Mouse (Mus musculus) myocyte (in vitro differentiated cells): Measurements from ENCODE around the gene Akt2. TPM values are rescaled to one million over a fixed set of nuclear protein-coding genes. Genes with fewer than 3 reads are reported as not detected.

Experiments used
- H3K27me3 ChIP-seq: one replicate; pipeline ENCODE4 v1.6.1; 2011; ENCODE audit not compliant: control insufficient read depth, insufficient read depth, insufficient read length
- H3K36me3 ChIP-seq: one replicate; pipeline ENCODE4 v1.6.1; 2011; ENCODE audit not compliant: control insufficient read depth, insufficient read depth
- H3K4me2 ChIP-seq: one replicate; pipeline ENCODE4 v1.6.1; 2011; ENCODE audit warnings: low read depth, control low read depth
- H3K4me3 ChIP-seq: one replicate; pipeline ENCODE4 v1.5.1; 2011; ENCODE audit warnings: mild to moderate bottlenecking, control low read depth, moderate library complexity
- H3K79me2 ChIP-seq: one replicate; pipeline ENCODE4 v1.6.1; 2011; ENCODE audit not compliant: control insufficient read depth, insufficient read depth
- H3ac ChIP-seq: one replicate; pipeline ENCODE4 v1.6.1; 2011; ENCODE audit not compliant: control insufficient read depth, insufficient read length
- E2F4 ChIP-seq: IDR thresholded peaks from one replicate; pipeline ENCODE4 v1.6.1; 2011; ENCODE audit warnings: mild to moderate bottlenecking, control low read depth, moderate library complexity; ENCODE audit not compliant: insufficient read depth
- MAX ChIP-seq: IDR thresholded peaks from one replicate; pipeline ENCODE4 v1.6.1; 2011; ENCODE audit warnings: low read depth, mild to moderate bottlenecking, control low read depth
- MYOD1 ChIP-seq, 3 experiments: IDR thresholded peaks; one replicate each; pipeline ENCODE4 v1.6.1; 2011; ENCODE audit warnings: control low read depth in 2 of 3, low read depth in 2 of 3, mild to moderate bottlenecking in 2 of 3, moderate library complexity in 1 of 3; ENCODE audit not compliant: insufficient read length in 2 of 3, control insufficient read depth in 1 of 3
- MYOG ChIP-seq, 3 experiments: IDR thresholded peaks; one replicate each; pipeline ENCODE4 v1.6.1; 2011; ENCODE audit warnings: control low read depth in 2 of 3, low read depth in 2 of 3, mild to moderate bottlenecking in 2 of 3; ENCODE audit not compliant: insufficient read length in 2 of 3, control insufficient read depth in 1 of 3, insufficient read depth in 1 of 3
- POLR2A ChIP-seq: IDR thresholded peaks from one replicate; pipeline ENCODE4 v1.6.1; 2011; ENCODE audit warnings: low read depth, mild to moderate bottlenecking, control low read depth, moderate library complexity; ENCODE audit not compliant: insufficient read length
- POLR2AphosphoS2 ChIP-seq: IDR thresholded peaks from one replicate; pipeline ENCODE4 v1.6.1; 2011; ENCODE audit warnings: low read depth, control low read depth; ENCODE audit not compliant: insufficient read length
- REST ChIP-seq: IDR thresholded peaks from one replicate; pipeline ENCODE4 v1.6.1; 2011; ENCODE audit warnings: mild to moderate bottlenecking, control low read depth, moderate library complexity; ENCODE audit not compliant: insufficient read depth, insufficient read length
- SRF ChIP-seq: IDR thresholded peaks from one replicate; pipeline ENCODE4 v1.6.1; 2011; ENCODE audit warnings: low read depth; ENCODE audit not compliant: control insufficient read depth, insufficient read length
- TCF12 ChIP-seq: IDR thresholded peaks from one replicate; pipeline ENCODE4 v1.6.1; 2011; ENCODE audit warnings: mild to moderate bottlenecking, control low read depth; ENCODE audit not compliant: poor library complexity, insufficient read depth, severe bottlenecking
- TCF3 ChIP-seq: IDR thresholded peaks from one replicate; pipeline ENCODE4 v1.6.1; 2011; ENCODE audit warnings: low read depth, control low read depth; ENCODE audit not compliant: insufficient read length
- USF1 ChIP-seq: IDR thresholded peaks from one replicate; pipeline ENCODE4 v1.6.1; 2011; ENCODE audit warnings: low read depth, mild to moderate bottlenecking, control low read depth, moderate library complexity
- polyA plus RNA-seq: library from polyadenylated mRNA; unstranded; fragments of >200 nt; fragmentation: generic; extraction: Trizol; gene quantifications from one replicate; pipeline ENCODE4 v1.2.1, GENCODE M21; 2012; ENCODE audit warnings: missing spikeins

Gene Akt2
- polyA plus RNA-seq, 1 experiment, result 343 TPM

- H3ac ChIP-seq, result no peak within 1 kb of the TSS
- peak within 1 kb of the TSS; percentile 43 for H3K4me3 ChIP-seq
- H3K27me3 ChIP-seq, result no peaks in the 10 kb centered on the region
- no peaks in the 10 kb centered on the region for H3K36me3 ChIP-seq
- TF ChIP-seq SRF (no peak), MYOD1 (IDR thresholded peaks at IDR 0.05; ENCODE audit: control insufficient read depth in 1 of 3, insufficient read length in 2 of 3, low read depth in 2 of 3) (peak in 2 of 3 experiments; percentile 55 to 59), MAX (no peak), TCF12 (no peak), TCF3 (no peak), E2F4 (no peak), USF1 (peak; percentile 71), REST (no peak), POLR2AphosphoS2 (peak; percentile 76), MYOG (IDR thresholded peaks at IDR 0.05; ENCODE audit: control insufficient read depth in 1 of 3, insufficient read depth in 1 of 3, insufficient read length in 2 of 3, low read depth in 2 of 3) (peak in 2 of 3 experiments; percentile 24 to 63), POLR2A (peak; percentile 71)
- H3K79me2 ChIP-seq, result no peaks in the 10 kb centered on the region
- peak within 1 kb of the TSS; percentile 97 for H3K4me2 ChIP-seq
These were observed 97.7 kb downstream of the Akt2 start, which contains the start of gene Zfp607b for GRCm38 (mm10) chr7:27688815-27689612. Gene Zfp607b (plus strand): TSS chr7:27689340.

Other genes with a start within 250 kb of the Akt2 start
- gene Shkbp1, start 235.5 kb upstream of the Akt2 start, polyA plus RNA-seq, result 18.4 TPM
- gene Gm20479, start 234.1 kb upstream of the Akt2 start, polyA plus RNA-seq, result 0.11 TPM
- gene Sptbn4, start 143.9 kb upstream of the Akt2 start, polyA plus RNA-seq, result 0.17 TPM
- 58.4 TPM for gene Blvrb, start 143.6 kb upstream of the Akt2 start, polyA plus RNA-seq
- gene Sertad3, start 117.8 kb upstream of the Akt2 start, polyA plus RNA-seq, result 15.5 TPM
- gene Sertad1, start 104.6 kb upstream of the Akt2 start, polyA plus RNA-seq, result 44.6 TPM
- 4.2 TPM for gene Prx, start 92.2 kb upstream of the Akt2 start, polyA plus RNA-seq
- gene Hipk4, start 68.3 kb upstream of the Akt2 start, polyA plus RNA-seq, result 0.98 TPM
- 132 TPM for gene Pld3, start 38.3 kb upstream of the Akt2 start, polyA plus RNA-seq
- gene 2310022A10Rik, start 38.3 kb upstream of the Akt2 start, polyA plus RNA-seq, result 35.5 TPM
- gene Ttc9b, start 62.4 kb downstream of the Akt2 start, polyA plus RNA-seq, result 0.20 TPM
- 39.4 TPM for gene Map3k10, start 83.0 kb downstream of the Akt2 start, polyA plus RNA-seq
- gene Zfp607b, start 97.8 kb downstream of the Akt2 start, polyA plus RNA-seq, result 1.7 TPM
- 2.0 TPM for gene Zfp60, start 139.8 kb downstream of the Akt2 start, polyA plus RNA-seq
- 0.80 TPM for gene Zfp626, start 215.6 kb downstream of the Akt2 start, polyA plus RNA-seq
- 1.2 TPM for gene Zfp59, start 247.1 kb downstream of the Akt2 start, polyA plus RNA-seq